Mouse (Mus musculus) thymus, adult 2 months (tissue): ENCODE data around the gene Jarid2. TPM values are rescaled to one million over a fixed set of nuclear protein-coding genes. Genes with fewer than 3 reads are reported as not detected.
A peak's percentile ranks its signal among the peaks of the same experiment; 100 is the strongest.

Experiments used
- DNase-seq: peaks from one replicate; pipeline ENCODE4 v3.0.0; 2021
- H3K27ac ChIP-seq: fragments of 200-500 bp; 2 replicates; pipeline ENCODE4 v1.5.1; 2012; ENCODE audit warnings: low read length, control low read depth; ENCODE audit not compliant: control insufficient read depth, insufficient read depth
- H3K27me3 ChIP-seq: fragments of 200-500 bp; 2 replicates; pipeline ENCODE4 v1.6.1; 2012; ENCODE audit warnings: mild to moderate bottlenecking, low read length, moderate library complexity, mixed read lengths; ENCODE audit not compliant: control insufficient read depth, insufficient read depth
- H3K36me3 ChIP-seq: fragments of 200-500 bp; 2 replicates; pipeline ENCODE4 v1.6.1; 2012; ENCODE audit warnings: mild to moderate bottlenecking, low read length, moderate library complexity; ENCODE audit not compliant: control insufficient read depth, insufficient read depth
- H3K4me1 ChIP-seq: fragments of 200-500 bp; replicated peaks from 2 replicates; pipeline ENCODE4 v1.6.1; 2012; ENCODE audit warnings: low read length; ENCODE audit not compliant: control insufficient read depth, insufficient read depth
- H3K4me3 ChIP-seq: fragments of 200-500 bp; 2 replicates; pipeline ENCODE4 v1.5.1; 2012; ENCODE audit warnings: mild to moderate bottlenecking, low read length, control low read depth, moderate library complexity; ENCODE audit not compliant: control insufficient read depth, insufficient read depth
- CTCF ChIP-seq: fragments of 200-500 bp; IDR thresholded peaks from 2 replicates; pipeline ENCODE4 v1.5.1; 2012; ENCODE audit warnings: mild to moderate bottlenecking, control low read depth, low read length, moderate library complexity, borderline replicate concordance; ENCODE audit not compliant: control insufficient read depth, poor library complexity, insufficient read depth; ENCODE audit errors: extremely low read depth
- POLR2A ChIP-seq: fragments of 200-500 bp; IDR thresholded peaks from 2 replicates; pipeline ENCODE4 v1.6.1; 2012; ENCODE audit warnings: mild to moderate bottlenecking, low read length, control low read depth, moderate library complexity; ENCODE audit not compliant: control insufficient read depth, poor library complexity, insufficient read depth; ENCODE audit errors: extremely low read depth
- WGBS: fragments of 180-500 bp; shearing (Covaris S2); methylation state at CpG from one replicate; pipeline ENCODE4 v1.1.7; 2018; 5-methylcytosine and 5-hydroxymethylcytosine counted together
- polyA plus RNA-seq: library from polyadenylated mRNA; depleted of rRNA; stranded (reverse); fragments of >200 nt; gene quantifications from 2 replicates; pipeline ENCODE4 v1.2.3, GENCODE M21; 2012

The Jarid2 gene
- polyA plus RNA-seq, 1 experiment = 23.7 TPM

DNA sequence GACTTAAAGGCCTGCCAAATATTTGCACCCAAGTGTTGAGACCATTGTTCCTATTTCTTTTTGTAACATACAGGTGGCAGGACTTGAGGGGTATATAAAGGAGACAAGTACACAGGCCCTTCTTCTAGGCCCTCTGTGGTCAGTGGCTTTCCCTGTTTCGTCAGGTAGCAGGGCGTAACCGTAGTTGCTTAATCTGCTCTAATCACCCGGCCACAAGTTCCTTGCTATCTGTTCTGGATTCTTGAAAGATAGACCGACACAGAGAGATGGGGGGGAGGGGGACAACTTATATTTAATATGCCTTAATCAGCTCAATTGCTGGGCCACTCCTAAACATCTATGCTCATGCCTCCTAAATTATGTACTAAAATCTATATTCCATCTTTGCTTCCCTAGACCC is 186.1 kb downstream of the Jarid2 start:
- WGBS = 95% methylated on average over 5 of the region's 5 CpGs
- H3K36me3 ChIP-seq = peaks cover 72% of the 10 kb centered on the region

DNA sequence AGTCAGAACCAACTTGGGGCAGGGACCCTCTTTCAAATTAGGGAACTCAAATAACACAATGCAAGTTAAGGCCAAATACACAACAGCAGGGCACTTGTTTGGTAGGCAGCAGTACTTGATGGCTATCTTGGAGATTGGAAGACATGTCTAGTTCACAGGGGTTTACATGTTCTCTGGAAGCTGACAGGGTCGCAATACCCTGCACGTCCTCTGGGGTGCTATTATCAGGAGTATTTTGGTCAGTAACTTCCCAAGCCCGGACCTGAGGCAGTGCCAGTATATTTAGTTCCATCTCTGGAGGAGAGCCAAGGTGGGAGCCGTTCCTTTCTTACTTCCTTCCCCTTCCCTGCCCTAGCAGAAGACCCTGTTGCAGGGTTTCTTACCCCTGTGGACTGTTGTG is 186.7 kb downstream of the Jarid2 start:
- peaks cover 72% of the 10 kb centered on the region for H3K36me3 ChIP-seq
- 75% methylated on average over 4 of the region's 4 CpGs for WGBS

More for the DNA sequence above, 186.1 kb downstream of the Jarid2 start:
- DNase-seq = no peak
- TF ChIP-seq POLR2A = no peak
- TF ChIP-seq CTCF = no peak
- no peaks in the 10 kb centered on the region for H3K4me1 ChIP-seq
- no peak overlapping the region for H3K4me3 ChIP-seq
- H3K27me3 ChIP-seq = no peaks in the 10 kb centered on the region
- H3K27ac ChIP-seq = no peak overlapping the region

DNA sequence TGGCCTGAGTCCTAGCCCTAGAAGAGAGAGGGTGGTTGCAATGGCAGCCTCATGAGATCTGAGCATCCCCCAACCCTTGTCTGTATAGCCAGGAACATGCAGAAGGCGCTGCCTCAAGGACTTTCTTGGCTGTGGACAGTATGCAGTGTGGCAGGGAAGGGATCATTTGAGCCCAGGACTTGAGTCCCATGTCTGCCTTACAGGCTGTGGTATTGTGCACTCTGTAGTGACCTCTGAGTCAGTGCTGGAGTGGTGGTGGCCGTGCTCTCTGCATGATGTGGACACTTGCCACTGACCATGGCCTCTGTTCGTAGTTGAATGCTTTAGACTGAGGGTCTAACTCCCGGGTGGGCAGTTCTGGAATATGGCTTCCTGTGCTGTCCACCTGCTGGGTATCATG is 187.9 kb downstream of the Jarid2 start:
- H3K36me3 ChIP-seq = peaks cover 79% of the 10 kb centered on the region
- no peak overlapping the region for H3K4me3 ChIP-seq
- TF ChIP-seq CTCF = no peak
- TF ChIP-seq POLR2A = no peak
- 96% methylated on average over 4 of the region's 4 CpGs for WGBS
- H3K4me1 ChIP-seq = no peaks in the 10 kb centered on the region
- H3K27me3 ChIP-seq = no peaks in the 10 kb centered on the region
- DNase-seq = no peak
- no peak overlapping the region for H3K27ac ChIP-seq

More for the DNA sequence above, 186.7 kb downstream of the Jarid2 start:
- TF ChIP-seq POLR2A (no peak), CTCF (peak; percentile 22; the same call in 1 of the 2 replicates)
- H3K4me3 ChIP-seq = no peak overlapping the region
- DNase-seq = peak; percentile 11
- H3K27ac ChIP-seq = no peak overlapping the region
- no peaks in the 10 kb centered on the region for H3K27me3 ChIP-seq
- H3K4me1 ChIP-seq = no peaks in the 10 kb centered on the region

DNA sequence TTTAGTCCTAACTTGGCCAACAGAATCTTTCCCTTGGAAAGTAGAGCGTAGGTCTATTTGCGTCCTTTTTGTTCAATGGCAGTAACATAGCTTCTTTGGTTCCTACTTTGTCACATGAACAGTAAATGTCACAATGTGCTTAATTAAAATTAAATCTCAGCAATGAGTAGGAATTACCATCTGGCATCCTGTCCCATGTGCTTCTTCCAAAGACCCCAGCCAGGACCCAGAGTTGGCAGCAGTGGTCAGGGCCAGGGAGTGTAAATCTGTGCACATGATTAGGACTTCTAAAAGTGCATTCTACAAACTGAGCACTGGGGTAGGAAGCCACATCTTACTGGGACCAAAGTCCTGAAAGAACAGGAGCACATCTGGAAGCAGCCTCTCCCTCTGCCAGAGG is 189.0 kb downstream of the Jarid2 start:
- Histone ChIP-seq H3K4me1 (no peaks in the 10 kb centered on the region), H3K4me3 (no peak overlapping the region), H3K27ac (no peak overlapping the region), H3K27me3 (no peaks in the 10 kb centered on the region), H3K36me3 (peaks cover 79% of the 10 kb centered on the region)
- DNase-seq = no peak
- TF ChIP-seq CTCF (no peak), POLR2A (no peak)
- WGBS = 99% methylated on average over 2 of the region's 2 CpGs

DNA sequence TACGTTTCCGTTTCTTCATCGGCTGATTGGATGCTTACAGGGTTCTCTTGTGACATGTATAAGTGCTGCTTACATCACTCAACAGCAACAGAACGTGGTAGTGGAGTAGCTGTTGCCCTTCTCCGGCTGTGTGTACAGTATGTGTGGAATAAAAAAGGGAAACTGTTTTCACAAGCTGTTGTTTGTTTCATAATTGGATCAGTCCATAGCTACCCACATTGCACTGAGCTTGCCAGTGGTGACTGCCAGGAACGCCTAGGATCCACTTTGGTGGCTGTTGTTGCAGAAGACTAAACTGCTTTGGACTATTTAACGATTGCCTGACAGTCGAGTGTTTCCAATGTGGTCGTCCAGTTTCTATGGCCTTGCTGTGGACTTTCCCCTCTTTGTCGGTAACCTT is 191.8 kb downstream of the Jarid2 start:
- 94% methylated on average over 10 of the region's 10 CpGs for WGBS
- no peaks in the 10 kb centered on the region; the same call in 1 of the 2 replicates for H3K4me1 ChIP-seq

DNA sequence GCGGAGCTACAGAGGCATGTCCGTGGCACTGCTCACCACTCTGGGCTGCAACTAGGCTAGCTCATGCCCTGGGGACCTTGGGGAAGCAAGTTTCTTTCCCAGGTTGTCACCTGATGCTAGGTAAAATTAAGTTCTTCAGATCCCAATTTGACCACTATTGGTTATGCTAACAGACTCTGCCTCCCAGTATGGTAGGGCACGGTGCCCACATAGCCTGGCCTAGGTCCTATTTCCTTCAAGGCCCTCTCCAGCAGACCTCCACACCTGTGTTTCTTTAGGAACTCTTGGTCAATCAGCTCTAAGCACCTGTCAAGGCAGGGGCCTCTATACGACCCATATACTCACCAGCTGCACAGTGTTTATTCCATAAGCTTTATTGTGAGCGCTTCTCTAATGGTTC is 192.4 kb downstream of the Jarid2 start:
- H3K27me3 ChIP-seq = no peaks in the 10 kb centered on the region
- 96% methylated on average over 5 of the region's 5 CpGs for WGBS
- TF ChIP-seq CTCF (no peak), POLR2A (no peak)
- no peaks in the 10 kb centered on the region; the same call in 1 of the 2 replicates for H3K4me1 ChIP-seq
- peaks cover 53% of the 10 kb centered on the region for H3K36me3 ChIP-seq
- H3K27ac ChIP-seq = no peak overlapping the region
- no peak overlapping the region for H3K4me3 ChIP-seq
- DNase-seq = no peak

More for the DNA sequence above, 191.8 kb downstream of the Jarid2 start:
- H3K36me3 ChIP-seq = peaks cover 59% of the 10 kb centered on the region
- no peak overlapping the region for H3K27ac ChIP-seq
- H3K4me3 ChIP-seq = no peak overlapping the region
- no peak for DNase-seq
- H3K27me3 ChIP-seq = no peaks in the 10 kb centered on the region
- no peak for TF ChIP-seq POLR2A
- no peak for TF ChIP-seq CTCF

DNA sequence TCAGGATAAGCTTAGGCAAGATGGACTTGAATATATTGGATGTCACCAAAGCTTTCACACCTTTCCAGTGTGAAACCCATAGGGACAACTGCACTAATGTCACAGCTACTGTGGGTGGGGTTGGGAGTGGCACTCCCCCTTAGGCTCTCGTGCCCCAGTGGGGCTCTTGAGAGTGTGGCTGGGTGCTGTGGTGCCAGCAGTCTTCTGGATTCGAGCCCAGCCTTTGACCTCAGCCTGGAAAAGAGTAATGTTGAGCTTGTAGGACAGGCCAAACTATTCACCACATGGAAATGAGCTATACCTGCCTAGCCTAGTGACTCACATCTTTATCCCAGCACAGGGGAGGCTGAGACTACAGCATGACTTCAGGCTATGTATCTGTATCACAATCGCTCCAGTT is 194.8 kb downstream of the Jarid2 start:
- no peak for TF ChIP-seq CTCF
- TF ChIP-seq POLR2A = no peak
- H3K27me3 ChIP-seq = no peaks in the 10 kb centered on the region
- no peak for DNase-seq
- no peaks in the 10 kb centered on the region; the same call in 1 of the 2 replicates for H3K4me1 ChIP-seq
- WGBS = 91% methylated on average over 3 of the region's 3 CpGs
- H3K27ac ChIP-seq = no peak overlapping the region
- no peak overlapping the region for H3K4me3 ChIP-seq
- H3K36me3 ChIP-seq = peaks cover 47% of the 10 kb centered on the region
